Mouse (Mus musculus) CH12.LX (cell line): ENCODE measurements at regions not wholly inside any gene's neighbourhood (a gene's known extent, or its start where the extent isn't known, plus 50 kb on each side); places are given as distances from the start of the nearest gene placed in this dataset.

Experiments used
- DNase-seq: peaks from one replicate; pipeline ENCODE4 v3.0.0-alpha.2; 2013; ENCODE audit errors: extremely low read depth
- H3K27ac ChIP-seq: 2 replicates; pipeline ENCODE4 v1.5.1; 2012; ENCODE audit warnings: low read depth, mild to moderate bottlenecking, control low read depth, moderate library complexity; ENCODE audit not compliant: insufficient read depth
- H3K27me3 ChIP-seq: replicated peaks from 2 replicates; pipeline ENCODE3; 2012; ENCODE audit warnings: inconsistent platforms
- H3K36me3 ChIP-seq, 2 experiments: replicated peaks in 1 of 2; 2 replicates each; pipeline versions ENCODE3 to v1.6.1; 2012; ENCODE audit warnings: inconsistent platforms in 1 of 2, low read length in 1 of 2, mild to moderate bottlenecking in 1 of 2, mixed read lengths in 1 of 2, moderate library complexity in 1 of 2; ENCODE audit not compliant: control insufficient read depth in 1 of 2, insufficient read depth in 1 of 2
- H3K4me1 ChIP-seq, 2 experiments: 2 replicates each; pipeline ENCODE4 v1.6.1; 2012; ENCODE audit warnings: inconsistent platforms in 1 of 2, moderate library complexity in 1 of 2; ENCODE audit not compliant: insufficient read depth in 2 of 2, control insufficient read depth in 1 of 2
- H3K4me2 ChIP-seq: 2 replicates; pipeline ENCODE4 v1.6.1; 2012; ENCODE audit warnings: low read depth, mild to moderate bottlenecking, control low read depth; ENCODE audit not compliant: poor library complexity, insufficient read depth, severe bottlenecking
- H3K4me3 ChIP-seq, 3 experiments: fragments of 150-350 bp in 1 of 3; sonication (generic) in 1 of 3; replicated peaks in 1 of 3; 2 replicates each; pipeline versions ENCODE3 to v1.5.1; 2011 to 2012; ENCODE audit warnings: low read depth in 2 of 3, low read length in 2 of 3, mild to moderate bottlenecking in 2 of 3, moderate library complexity in 2 of 3, control low read depth in 1 of 3, improper control_type of control experiment in 1 of 3, inconsistent platforms in 1 of 3, mixed read lengths in 1 of 3; ENCODE audit not compliant: poor library complexity in 1 of 3
- H3K79me2 ChIP-seq: replicated peaks from 2 replicates; pipeline ENCODE4 v1.6.1; 2012; ENCODE audit warnings: mild to moderate bottlenecking, moderate library complexity; ENCODE audit not compliant: control insufficient read depth, poor library complexity, insufficient read depth, severe bottlenecking; ENCODE audit errors: extremely low read depth
- H3K9ac ChIP-seq: 2 replicates; pipeline ENCODE4 v1.6.1; 2012; ENCODE audit warnings: low read depth, mild to moderate bottlenecking, control low read depth, moderate library complexity; ENCODE audit not compliant: insufficient read depth
- H3K9me3 ChIP-seq: replicated peaks from 2 replicates; pipeline ENCODE3; 2012; ENCODE audit warnings: low read length, inconsistent platforms, mixed read lengths
- CHD1 ChIP-seq: IDR thresholded peaks from 2 replicates; pipeline ENCODE4 v1.6.1; 2012; ENCODE audit warnings: low read depth, low read length, improper control_type of control experiment, inconsistent platforms
- CHD2 ChIP-seq: IDR thresholded peaks from 2 replicates; pipeline ENCODE4 v1.6.1; 2011; ENCODE audit warnings: low read length, improper control_type of control experiment
- E2F4 ChIP-seq: IDR thresholded peaks from 2 replicates; pipeline ENCODE4 v1.6.1; 2011; ENCODE audit warnings: low read depth, low read length, improper control_type of control experiment; ENCODE audit not compliant: insufficient replicate concordance
- ELF1 ChIP-seq: IDR thresholded peaks from 2 replicates; pipeline ENCODE4 v1.6.1; 2014; ENCODE audit warnings: low read depth, mild to moderate bottlenecking, inconsistent platforms, low read length, improper control_type of control experiment
- EP300 ChIP-seq: IDR thresholded peaks from 2 replicates; pipeline ENCODE4 v1.6.1; 2011; ENCODE audit warnings: low read length, improper control_type of control experiment
- ETS1 ChIP-seq: conservative IDR thresholded peaks from 2 replicates; pipeline ENCODE4 v1.6.1; 2012; ENCODE audit warnings: low read depth, mild to moderate bottlenecking, inconsistent platforms, low read length, improper control_type of control experiment, moderate library complexity
- HCFC1 ChIP-seq: IDR thresholded peaks from 2 replicates; pipeline ENCODE4 v1.6.1; 2012; ENCODE audit warnings: low read depth, mild to moderate bottlenecking, inconsistent platforms, low read length, improper control_type of control experiment
- JUN ChIP-seq: IDR thresholded peaks from 2 replicates; pipeline ENCODE4 v1.6.1; 2011; ENCODE audit warnings: low read depth, mild to moderate bottlenecking, low read length, improper control_type of control experiment, moderate library complexity; ENCODE audit not compliant: insufficient read depth
- JUND ChIP-seq: conservative IDR thresholded peaks from 2 replicates; pipeline ENCODE4 v1.6.1; 2011; ENCODE audit warnings: low read depth, low read length, improper control_type of control experiment
- MAZ ChIP-seq: IDR thresholded peaks from 2 replicates; pipeline ENCODE4 v1.6.1; 2012; ENCODE audit warnings: low read depth, mild to moderate bottlenecking, inconsistent platforms, low read length, improper control_type of control experiment, moderate library complexity
- MYC ChIP-seq: IDR thresholded peaks from 2 replicates; pipeline ENCODE4 v1.6.1; 2011; ENCODE audit warnings: low read depth, mild to moderate bottlenecking, improper control_type of control experiment, low read length
- NRF1 ChIP-seq: IDR thresholded peaks from 2 replicates; pipeline ENCODE4 v1.6.1; 2014; ENCODE audit warnings: low read depth, mild to moderate bottlenecking, inconsistent platforms, low read length, improper control_type of control experiment, moderate library complexity
- POLR2A ChIP-seq: IDR thresholded peaks from 2 replicates; pipeline ENCODE4 v1.6.1; 2011; ENCODE audit warnings: low read depth, mild to moderate bottlenecking, improper control_type of control experiment, low read length
- POLR2AphosphoS2 ChIP-seq: IDR thresholded peaks from 2 replicates; pipeline ENCODE4 v1.6.1; 2011; ENCODE audit warnings: low read depth, low read length, improper control_type of control experiment
- RCOR1 ChIP-seq: conservative IDR thresholded peaks from 2 replicates; pipeline ENCODE4 v1.6.1; 2012; ENCODE audit warnings: low read depth, mild to moderate bottlenecking, inconsistent platforms, low read length, improper control_type of control experiment
- TCF12 ChIP-seq: IDR thresholded peaks from 2 replicates; pipeline ENCODE4 v1.6.1; 2014; ENCODE audit warnings: low read depth, mild to moderate bottlenecking, inconsistent platforms, low read length, improper control_type of control experiment
- ZKSCAN1 ChIP-seq: IDR thresholded peaks from 2 replicates; pipeline ENCODE4 v1.6.1; 2012; ENCODE audit warnings: low read depth, inconsistent platforms, low read length, improper control_type of control experiment, borderline replicate concordance
- dilution Hi-C: fragments of 300-500 bp; cut with MboI; formaldehyde crosslinking; loops from 2 replicates; pipeline ENCODE4 v1.14.3; 2020; ENCODE audit warnings: low sequenced_read_pairs; ENCODE audit not compliant: extremely low pct_unique_long_range_greater_than_20kb, extremely low pct_ligation_motif_present
- in situ Hi-C: fragments of 300-500 bp; cut with MboI; formaldehyde crosslinking; loops from 3 replicates; pipeline ENCODE4 v1.14.3; 2019; ENCODE audit warnings: low sequenced_read_pairs, low pct_ligation_motif_present, low pct_unique_long_range_greater_than_20kb, mixed read lengths

DNA sequence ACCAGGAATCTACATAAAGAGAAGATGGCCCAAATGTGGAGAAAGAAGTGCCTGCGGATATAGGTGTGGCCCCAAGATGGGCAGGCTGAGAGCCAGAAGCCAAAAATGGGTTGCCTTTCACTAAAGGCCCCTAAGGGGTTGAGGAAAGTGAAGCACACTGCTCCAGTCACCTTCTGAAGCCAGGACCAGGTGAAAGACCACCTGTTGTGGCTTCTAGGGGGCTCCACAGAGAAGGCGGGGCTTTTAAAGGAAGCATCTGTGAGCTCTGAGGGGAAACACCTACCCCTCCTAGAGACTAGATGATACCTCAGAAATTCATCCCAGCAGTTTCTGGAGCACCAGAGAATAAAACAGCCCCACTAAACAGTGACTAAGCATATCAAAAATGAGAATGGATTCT is 105.1 kb downstream of the Setd4 start:
- Histone ChIP-seq H3K4me1 (peaks cover 0 to 15% of the 10 kb centered on the region in 2 experiments; a peak in 2 of 4 replicates), H3K36me3 (no peaks in the 10 kb centered on the region), H3K27ac (no peak overlapping the region), H3K4me3 (no peak overlapping the region), H3K27me3 (no peaks in the 10 kb centered on the region), H3K9me3 (peaks cover 15% of the 10 kb centered on the region), H3K9ac (no peak overlapping the region)
- dilution Hi-C loops (no loop called here), in situ Hi-C loops (no loop called here)
- peak; percentile 52 for DNase-seq
- TF ChIP-seq ZKSCAN1: no peak
- TF ChIP-seq ETS1: peak; percentile 49
- TF ChIP-seq TCF12: peak; percentile 51; the same call in 1 of the 2 replicates
- TF ChIP-seq, all 38 proteins: peak for 2
- Histone ChIP-seq H3K4me2 (no peak overlapping the region), H3K79me2 (no peaks in the 10 kb centered on the region)

DNA sequence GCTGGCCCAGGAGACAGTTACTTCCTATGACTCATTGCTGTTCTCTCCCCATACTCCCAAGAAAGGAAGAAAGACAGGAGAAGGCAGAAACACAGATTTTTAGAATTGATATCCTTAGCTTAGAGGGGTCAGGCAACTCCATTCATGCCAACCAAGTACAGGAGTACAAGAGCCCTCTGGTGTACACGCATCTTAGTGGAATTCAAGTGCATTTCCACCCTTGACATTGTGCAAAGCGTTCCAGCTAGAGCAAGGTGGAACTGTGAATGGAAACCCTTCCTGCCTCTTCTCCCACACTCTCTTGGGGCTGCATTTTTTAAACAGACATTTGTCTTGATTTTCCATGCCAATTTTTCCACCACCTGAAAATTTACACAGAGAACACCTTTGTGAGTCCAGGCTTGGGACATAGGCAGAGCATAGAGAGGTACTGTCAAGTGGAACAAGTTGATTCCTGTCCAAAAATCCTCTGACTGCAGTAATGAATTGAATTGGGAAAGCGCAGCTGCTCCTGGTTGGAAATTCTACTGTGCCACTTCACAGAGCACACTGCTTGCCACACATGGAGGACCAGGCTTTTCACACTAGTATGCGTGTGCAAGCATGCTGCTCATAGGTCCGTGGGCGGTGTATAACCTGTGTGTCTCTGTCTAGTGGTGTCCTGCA is 110.4 kb downstream of the Setd4 start:
- Histone ChIP-seq H3K4me1 (peaks cover 9 to 20% of the 10 kb centered on the region in 2 experiments), H3K79me2 (no peaks in the 10 kb centered on the region), H3K4me2 (no peak overlapping the region), H3K27ac (no peak overlapping the region), H3K36me3 (no peaks in the 10 kb centered on the region), H3K27me3 (no peaks in the 10 kb centered on the region), H3K9me3 (peaks cover 2% of the 10 kb centered on the region), H3K9ac (no peak overlapping the region), H3K4me3 (no peak overlapping the region)
- dilution Hi-C loops (no loop called here), in situ Hi-C loops (no loop called here)
- DNase-seq: no peak
- no peak for TF ChIP-seq JUN
- no peak for TF ChIP-seq CHD2
- TF ChIP-seq NRF1: no peak
- TF ChIP-seq RCOR1: no peak

DNA sequence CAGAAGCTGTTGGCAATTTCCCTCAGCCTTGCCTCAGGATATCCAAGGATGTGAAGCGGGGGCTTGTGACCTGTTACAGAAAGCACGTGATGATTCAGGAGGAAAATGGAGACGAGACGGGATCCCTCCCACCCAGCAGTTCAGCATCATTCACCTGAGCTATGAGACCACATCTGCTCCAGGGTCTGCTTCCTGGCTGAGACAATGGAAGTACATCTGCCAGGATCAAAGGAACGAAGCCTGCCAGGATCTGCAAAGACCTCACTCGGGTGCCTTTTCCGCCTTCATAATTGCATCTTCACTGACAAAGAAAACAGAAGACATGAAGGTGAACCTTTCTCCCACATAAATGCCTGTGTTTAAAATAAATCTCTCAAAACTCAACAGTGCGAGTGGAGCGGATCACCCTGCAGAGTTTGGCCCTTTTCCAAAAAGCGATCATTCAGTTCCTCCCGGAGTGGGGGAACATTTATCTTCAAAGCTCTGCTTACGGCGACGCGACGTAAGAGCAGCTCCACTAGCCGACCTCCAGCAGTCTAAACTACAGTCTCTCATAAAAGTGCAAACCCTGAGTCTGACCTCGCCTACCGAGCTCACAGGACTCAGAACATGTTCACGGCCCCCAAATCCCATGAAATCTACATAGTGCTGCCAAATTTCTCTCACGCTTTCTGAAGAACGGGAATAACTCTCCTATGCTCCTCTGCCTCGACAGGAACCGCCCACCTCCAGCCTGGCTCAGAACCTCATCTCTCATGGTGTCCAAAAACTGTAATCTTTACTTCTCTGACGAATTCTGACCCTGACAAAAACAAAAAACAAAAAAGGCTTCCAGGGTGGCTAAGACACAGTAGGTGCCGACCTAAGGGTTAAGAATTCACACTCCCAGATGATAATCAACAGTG is 117.0 kb downstream of the Setd4 start:
- H3K4me1 ChIP-seq: peaks cover 4 to 5% of the 10 kb centered on the region in 2 experiments
- no peaks in the 10 kb centered on the region for H3K27me3 ChIP-seq
- no peak overlapping the region for H3K9ac ChIP-seq
- dilution Hi-C loops (no loop called here), in situ Hi-C loops (no loop called here)
- H3K4me3 ChIP-seq: no peak overlapping the region
- TF ChIP-seq POLR2AphosphoS2: no peak
- TF ChIP-seq ZKSCAN1: no peak
- TF ChIP-seq JUN: no peak
- TF ChIP-seq JUND: no peak
- TF ChIP-seq EP300: no peak
- no peak for TF ChIP-seq HCFC1
- TF ChIP-seq POLR2A: no peak
- no peak for TF ChIP-seq CHD2
- no peak for TF ChIP-seq E2F4
- no peak for TF ChIP-seq CHD1
- no peak for TF ChIP-seq MYC
- no peak for TF ChIP-seq ELF1
- no peak for TF ChIP-seq MAZ
- no peak overlapping the region for H3K4me2 ChIP-seq
- H3K27ac ChIP-seq: no peak overlapping the region
- no peak for DNase-seq
- H3K79me2 ChIP-seq: no peaks in the 10 kb centered on the region
- no peaks in the 10 kb centered on the region for H3K9me3 ChIP-seq
- H3K36me3 ChIP-seq: no peaks in the 10 kb centered on the region
